Mouse (Mus musculus) forebrain, embryonic 10.5 days (tissue): ENCODE results near the gene Fbxl17. TPM values are rescaled to one million over a fixed set of nuclear protein-coding genes. Genes with fewer than 3 reads are reported as not detected.

Experiments
- DNase-seq: peaks from one replicate; pipeline ENCODE4 v3.0.0-alpha.2; 2017; ENCODE audit warnings: low spot score; ENCODE audit errors: extremely low spot score
- H3K27ac ChIP-seq: fragments of 300-500 bp; sonication (generic); 2 replicates; pipeline ENCODE4 v1.5.1; 2016; ENCODE audit warnings: mild to moderate bottlenecking
- H3K27me3 ChIP-seq: fragments of 300-500 bp; sonication (generic); 2 replicates; pipeline ENCODE4 v1.6.1; 2016; ENCODE audit warnings: mild to moderate bottlenecking; ENCODE audit not compliant: poor library complexity, severe bottlenecking
- H3K36me3 ChIP-seq: fragments of 300-500 bp; sonication (generic); replicated peaks from 2 replicates; pipeline ENCODE4 v1.6.1; 2016; ENCODE audit warnings: mild to moderate bottlenecking, moderate library complexity
- H3K4me1 ChIP-seq: fragments of 300-500 bp; sonication (generic); 2 replicates; pipeline ENCODE4 v1.6.1; 2016
- H3K4me3 ChIP-seq: fragments of 300-500 bp; sonication (generic); 2 replicates; pipeline ENCODE4 v1.5.1; 2016; ENCODE audit warnings: mild to moderate bottlenecking, moderate library complexity
- H3K9me3 ChIP-seq: fragments of 300-500 bp; sonication (generic); 2 replicates; pipeline ENCODE4 v1.6.1; 2016; ENCODE audit warnings: mild to moderate bottlenecking, moderate library complexity
- WGBS: fragments of 180-500 bp; shearing (Covaris S2); methylation state at CpG from one replicate; pipeline ENCODE4 v1.1.7; 2016; 5-methylcytosine and 5-hydroxymethylcytosine counted together
- polyA plus RNA-seq: library from polyadenylated mRNA; unstranded; fragments of >200 nt; fragmentation: Nextera tagmentation; extraction: Ambion mirVana; gene quantifications from 2 replicates; pipeline ENCODE4 v1.2.1, GENCODE M21; 2016

Fbxl17 gene
- 2.5 and 2.7 TPM in 2 replicates for polyA plus RNA-seq

GRCm38 (mm10) chr17:63499636-63500155, at the start of gene Fbxl17:
TSS of gene Fbxl17 (minus strand) at chr17:63500017.
- peaks cover 37% of the 10 kb centered on the region for H3K4me1 ChIP-seq
- under 1% methylated on average over 80 of the region's 80 CpGs for WGBS
- peak; percentile 73 for DNase-seq
- H3K27me3 ChIP-seq: no peaks in the 10 kb centered on the region
- H3K9me3 ChIP-seq: no peaks in the 10 kb centered on the region
- H3K27ac ChIP-seq: peak within 1 kb of the TSS; percentile 96
- peak within 1 kb of the TSS; percentile 87 for H3K4me3 ChIP-seq
- peaks cover 14% of the 10 kb centered on the region; the same call in 1 of the 2 replicates for H3K36me3 ChIP-seq

GRCm38 (mm10) chr17:63547465-63547864, 47.6 kb upstream of the Fbxl17 start:
- DNase-seq: no peak
- no peaks in the 10 kb centered on the region for H3K9me3 ChIP-seq
- no peaks in the 10 kb centered on the region for H3K36me3 ChIP-seq
- WGBS: 88% methylated on average over 4 of the region's 4 CpGs
- H3K4me1 ChIP-seq: no peaks in the 10 kb centered on the region
- H3K27me3 ChIP-seq: no peaks in the 10 kb centered on the region
- H3K27ac ChIP-seq: no peak overlapping the region
- H3K4me3 ChIP-seq: no peak overlapping the region

GRCm38 (mm10) chr17:63534576-63535265, 34.9 kb upstream of the Fbxl17 start:
- WGBS: 92% methylated on average over 17 of the region's 17 CpGs
- Histone ChIP-seq H3K4me3 (no peak overlapping the region), H3K27me3 (peaks cover 11% of the 10 kb centered on the region; the same call in 1 of the 2 replicates), H3K36me3 (no peaks in the 10 kb centered on the region), H3K9me3 (no peaks in the 10 kb centered on the region), H3K27ac (no peak overlapping the region), H3K4me1 (peaks cover 18% of the 10 kb centered on the region)
- DNase-seq: no peak

- no peak for DNase-seq
- H3K36me3 ChIP-seq: no peaks in the 10 kb centered on the region
- H3K4me1 ChIP-seq: peaks cover 18% of the 10 kb centered on the region
- no peaks in the 10 kb centered on the region for H3K9me3 ChIP-seq
- H3K4me3 ChIP-seq: no peak overlapping the region
- 12% methylated on average over 6 of the region's 6 CpGs for WGBS
- H3K27ac ChIP-seq: no peak overlapping the region
- peaks cover 11% of the 10 kb centered on the region; the same call in 1 of the 2 replicates for H3K27me3 ChIP-seq
Measured at GRCm38 (mm10) chr17:63533074-63533836, 33.4 kb upstream of the Fbxl17 start.

GRCm38 (mm10) chr17:63529476-63529875, 29.7 kb upstream of the Fbxl17 start:
- 77% methylated on average over 6 of the region's 6 CpGs for WGBS
- H3K4me1 ChIP-seq: peaks cover 18% of the 10 kb centered on the region
- no peak overlapping the region for H3K27ac ChIP-seq
- no peak overlapping the region for H3K4me3 ChIP-seq
- no peak for DNase-seq
- no peaks in the 10 kb centered on the region for H3K9me3 ChIP-seq
- no peaks in the 10 kb centered on the region for H3K36me3 ChIP-seq
- peaks cover 5% of the 10 kb centered on the region; the same call in 1 of the 2 replicates for H3K27me3 ChIP-seq

GRCm38 (mm10) chr17:63520691-63521090, 20.9 kb upstream of the Fbxl17 start:
- no peaks in the 10 kb centered on the region for H3K27me3 ChIP-seq
- no peaks in the 10 kb centered on the region for H3K4me1 ChIP-seq
- no peak overlapping the region for H3K4me3 ChIP-seq
- 94% methylated on average over 2 of the region's 2 CpGs for WGBS
- no peaks in the 10 kb centered on the region for H3K36me3 ChIP-seq
- H3K27ac ChIP-seq: no peak overlapping the region
- DNase-seq: no peak
- H3K9me3 ChIP-seq: peaks cover 5% of the 10 kb centered on the region; the same call in 1 of the 2 replicates

GRCm38 (mm10) chr17:63510451-63510850, 10.6 kb upstream of the Fbxl17 start:
- Histone ChIP-seq H3K9me3 (no peaks in the 10 kb centered on the region), H3K27ac (no peak overlapping the region), H3K27me3 (no peaks in the 10 kb centered on the region), H3K4me1 (no peaks in the 10 kb centered on the region), H3K36me3 (no peaks in the 10 kb centered on the region), H3K4me3 (no peak overlapping the region)
- 97% methylated on average over 2 of the region's 2 CpGs for WGBS
- DNase-seq: no peak

- Histone ChIP-seq H3K9me3 (no peaks in the 10 kb centered on the region), H3K4me1 (peaks cover 35% of the 10 kb centered on the region), H3K4me3 (peak overlapping the region; percentile 87; the same call in 1 of the 2 replicates), H3K27ac (no peak overlapping the region), H3K36me3 (peaks cover 14% of the 10 kb centered on the region; the same call in 1 of the 2 replicates), H3K27me3 (no peaks in the 10 kb centered on the region)
- WGBS: 94% methylated on average over 6 of the region's 6 CpGs
- no peak for DNase-seq
Measured at GRCm38 (mm10) chr17:63501091-63501490, 1.3 kb upstream of the Fbxl17 start.

GRCm38 (mm10) chr17:63500156-63500834, 478 bp upstream of the Fbxl17 start:
- DNase-seq: peak; percentile 80
- H3K36me3 ChIP-seq: peaks cover 14% of the 10 kb centered on the region; the same call in 1 of the 2 replicates
- peaks cover 37% of the 10 kb centered on the region for H3K4me1 ChIP-seq
- H3K27ac ChIP-seq: peak overlapping the region; percentile 96
- no peaks in the 10 kb centered on the region for H3K27me3 ChIP-seq
- under 1% methylated on average over 76 of the region's 78 CpGs for whole genome bisulfite sequencing
- H3K4me3 ChIP-seq: peak overlapping the region; percentile 87
- no peaks in the 10 kb centered on the region for H3K9me3 ChIP-seq

- Histone ChIP-seq H3K27me3 (no peaks in the 10 kb centered on the region), H3K4me3 (peak overlapping the region; percentile 87), H3K36me3 (peaks cover 14% of the 10 kb centered on the region; the same call in 1 of the 2 replicates), H3K4me1 (peaks cover 37% of the 10 kb centered on the region), H3K9me3 (no peaks in the 10 kb centered on the region), H3K27ac (peak overlapping the region; percentile 96)
- peak; percentile 62 for DNase-seq
- under 1% methylated on average over 84 of the region's 90 CpGs for WGBS
Measured at GRCm38 (mm10) chr17:63498717-63499635, 841 bp downstream of the Fbxl17 start.

- no peaks in the 10 kb centered on the region for H3K9me3 ChIP-seq
- H3K27ac ChIP-seq: peak overlapping the region; percentile 96; the same call in 1 of the 2 replicates
- H3K27me3 ChIP-seq: no peaks in the 10 kb centered on the region
- H3K4me3 ChIP-seq: peak overlapping the region; percentile 87
- peaks cover 37% of the 10 kb centered on the region for H3K4me1 ChIP-seq
- peaks cover 14% of the 10 kb centered on the region; the same call in 1 of the 2 replicates for H3K36me3 ChIP-seq
- WGBS: 27% methylated on average over 6 of the region's 6 CpGs
- DNase-seq: no peak
Measured at GRCm38 (mm10) chr17:63498182-63498716, 1.6 kb downstream of the Fbxl17 start.
